Mouse (Mus musculus) cerebellum, postnatal 14 days (tissue): ENCODE measurements at regions not wholly inside any gene's neighbourhood (a gene's known extent, or its start where the extent isn't known, plus 50 kb on each side); places are given as distances from the start of the nearest gene placed in this dataset.

ENCODE experiments used
- DNase-seq, 2 experiments: peaks; one replicate each; pipeline ENCODE4 v3.0.0; 2021; ENCODE audit warnings: mixed read lengths in 2 of 2

- peak; percentile 6 to 29 for DNase-seq
Observed at GRCm38 (mm10) chr11:38938124-38938883, 1702.5 kb upstream of the Tenm2 start.
